Mouse (Mus musculus) heart, embryonic 15.5 days (tissue): ENCODE measurements around the gene Qpctl. TPM values are rescaled to one million over a fixed set of nuclear protein-coding genes. Genes with fewer than 3 reads are reported as not detected.
"Not testable (repeated sequence)": the region's sequence is repeated elsewhere in the genome, so short reads cannot be mapped to it uniquely, and the experiment has no call there.

Experiments used
- ATAC-seq: fragments of 200-750 bp; cut with Nextera tagmentation; replicated peaks from 2 replicates; pipeline ENCODE4 v1.8.0; 2017; ENCODE audit warnings: low read depth, moderate TSS enrichment; ENCODE audit not compliant: insufficient number of reproducible peaks, insufficient read depth, low FRiP score
- H3K27ac ChIP-seq: fragments of 300-500 bp; sonication (generic); 2 replicates; pipeline ENCODE4 v1.5.1; 2015; ENCODE audit warnings: mild to moderate bottlenecking, inconsistent platforms
- H3K27me3 ChIP-seq: fragments of 300-500 bp; sonication (generic); 2 replicates; pipeline ENCODE4 v1.6.1; 2015; ENCODE audit warnings: inconsistent platforms
- H3K36me3 ChIP-seq: fragments of 300-500 bp; sonication (generic); 2 replicates; pipeline ENCODE4 v1.6.1; 2015; ENCODE audit warnings: mild to moderate bottlenecking, inconsistent platforms
- H3K4me1 ChIP-seq: fragments of 300-500 bp; sonication (generic); replicated peaks from 2 replicates; pipeline ENCODE4 v1.6.1; 2015; ENCODE audit warnings: inconsistent platforms
- H3K4me2 ChIP-seq: fragments of 300-500 bp; sonication (generic); 2 replicates; pipeline ENCODE4 v1.6.1; 2015; ENCODE audit warnings: inconsistent platforms, mild to moderate bottlenecking, moderate library complexity
- H3K4me3 ChIP-seq: fragments of 300-500 bp; sonication (generic); 2 replicates; pipeline ENCODE4 v1.5.1; 2015; ENCODE audit warnings: mild to moderate bottlenecking, inconsistent platforms
- H3K9ac ChIP-seq: fragments of 300-500 bp; sonication (generic); 2 replicates; pipeline ENCODE4 v1.6.1; 2015; ENCODE audit warnings: mild to moderate bottlenecking, inconsistent platforms
- H3K9me3 ChIP-seq: fragments of 300-500 bp; sonication (generic); replicated peaks from 2 replicates; pipeline ENCODE4 v1.6.1; 2016; ENCODE audit warnings: inconsistent platforms
- WGBS: fragments of 180-500 bp; shearing (Covaris S2); methylation state at CpG from one replicate; pipeline ENCODE4 v1.1.7; 2015; ENCODE audit warnings: mixed read lengths; 5-methylcytosine and 5-hydroxymethylcytosine counted together
- polyA plus RNA-seq: library from polyadenylated mRNA; unstranded; fragments of >200 nt; fragmentation: Nextera tagmentation; extraction: Ambion mirVana; gene quantifications from 2 replicates; pipeline ENCODE4 v1.2.1, GENCODE M21; 2015

Qpctl gene
- polyA plus RNA-seq, 1 experiment from 2014 or later: 8.8 TPM

DNA sequence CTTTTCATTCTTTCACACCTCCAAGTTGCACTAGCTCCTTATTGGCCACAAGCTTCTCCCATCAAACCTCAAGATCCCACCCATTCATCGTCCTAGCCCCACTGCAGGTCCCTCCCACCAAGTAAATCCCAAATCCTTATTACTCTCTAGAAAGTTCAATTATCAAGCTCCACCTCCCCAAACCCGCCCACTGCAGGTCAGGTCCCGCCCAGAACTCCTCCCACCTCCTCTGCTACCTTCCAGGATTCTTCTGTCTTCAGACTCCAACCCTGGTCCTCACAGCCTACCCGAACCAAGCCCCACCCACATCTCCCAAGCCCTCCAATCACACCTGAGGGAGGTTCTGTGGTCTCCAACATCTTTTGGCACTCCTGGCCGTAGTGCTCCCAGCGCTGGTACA, 15.1 kb upstream of the Qpctl start:
- 8% methylated on average over 6 of the region's 6 CpGs for WGBS
- peak overlapping the region; percentile 89; the same call in 1 of the 2 replicates for H3K27ac ChIP-seq
- no peaks in the 10 kb centered on the region for H3K9me3 ChIP-seq
- peak overlapping the region; percentile 47 for H3K4me3 ChIP-seq
- peaks cover 52% of the 10 kb centered on the region for H3K4me1 ChIP-seq
- no peak for ATAC-seq
- peak overlapping the region; percentile 42 for H3K9ac ChIP-seq
- H3K27me3 ChIP-seq: peaks cover 10% of the 10 kb centered on the region
- H3K4me2 ChIP-seq: peak overlapping the region; percentile 65
- H3K36me3 ChIP-seq: peaks cover 9% of the 10 kb centered on the region; the same call in 1 of the 2 replicates

- Histone ChIP-seq H3K27ac (no peak overlapping the region), H3K4me2 (peak overlapping the region; percentile 65), H3K4me1 (peaks cover 50% of the 10 kb centered on the region), H3K4me3 (peak overlapping the region; percentile 47; the same call in 1 of the 2 replicates), H3K9ac (no peak overlapping the region), H3K36me3 (peaks cover 9% of the 10 kb centered on the region; the same call in 1 of the 2 replicates), H3K27me3 (peaks cover 12% of the 10 kb centered on the region), H3K9me3 (no peaks in the 10 kb centered on the region)
- ATAC-seq: no peak
- 36% methylated on average over 12 of the region's 12 CpGs for WGBS
Measured at GRCm38 (mm10) chr7:19163752-19164151, 14.7 kb upstream of the Qpctl start.

- Histone ChIP-seq H3K4me1 (peaks cover 44% of the 10 kb centered on the region), H3K9ac (no peak overlapping the region), H3K4me3 (no peak overlapping the region), H3K36me3 (peaks cover 9% of the 10 kb centered on the region; the same call in 1 of the 2 replicates), H3K27me3 (peaks cover 17% of the 10 kb centered on the region), H3K4me2 (no peak overlapping the region), H3K27ac (no peak overlapping the region), H3K9me3 (no peaks in the 10 kb centered on the region)
- ATAC-seq: no peak
- 79% methylated on average over 7 of the region's 7 CpGs for WGBS
Measured at GRCm38 (mm10) chr7:19162928-19163327, 13.8 kb upstream of the Qpctl start.

- Histone ChIP-seq H3K9ac (peak overlapping the region; percentile 35; the same call in 1 of the 2 replicates), H3K4me3 (peak overlapping the region; percentile 34), H3K36me3 (peaks cover 13% of the 10 kb centered on the region; the same call in 1 of the 2 replicates), H3K27ac (no peak overlapping the region), H3K4me1 (peaks cover 43% of the 10 kb centered on the region), H3K9me3 (no peaks in the 10 kb centered on the region), H3K27me3 (peaks cover 17% of the 10 kb centered on the region), H3K4me2 (peak overlapping the region; percentile 70)
- WGBS: 2% methylated on average over 20 of the region's 20 CpGs
- no peak for ATAC-seq
Measured at GRCm38 (mm10) chr7:19160115-19160514, 11.0 kb upstream of the Qpctl start.

GRCm38 (mm10) chr7:19159411-19159810, 10.3 kb upstream of the Qpctl start:
- Histone ChIP-seq H3K4me2 (no peak overlapping the region), H3K4me1 (peaks cover 36% of the 10 kb centered on the region), H3K27me3 (peaks cover 14% of the 10 kb centered on the region), H3K9ac (0 out of 2 replicates have a peak overlapping the region, but pooled peaks have one; percentile 35), H3K4me3 (no peak overlapping the region), H3K27ac (no peak overlapping the region), H3K36me3 (peaks cover 13% of the 10 kb centered on the region; the same call in 1 of the 2 replicates), H3K9me3 (no peaks in the 10 kb centered on the region)
- ATAC-seq: no peak
- 18% methylated on average over 18 of the region's 18 CpGs for WGBS

GRCm38 (mm10) chr7:19158601-19159000, 9.5 kb upstream of the Qpctl start:
- peaks cover 14% of the 10 kb centered on the region for H3K27me3 ChIP-seq
- peaks cover 20% of the 10 kb centered on the region; the same call in 1 of the 2 replicates for H3K36me3 ChIP-seq
- 69% methylated on average over 11 of the region's 11 CpGs for WGBS
- no peak overlapping the region for H3K9ac ChIP-seq
- ATAC-seq: no peak
- no peaks in the 10 kb centered on the region for H3K9me3 ChIP-seq
- H3K27ac ChIP-seq: no peak overlapping the region
- no peak overlapping the region for H3K4me2 ChIP-seq
- H3K4me1 ChIP-seq: peaks cover 28% of the 10 kb centered on the region
- H3K4me3 ChIP-seq: no peak overlapping the region

- peak overlapping the region; percentile 56 for H3K4me2 ChIP-seq
- H3K27me3 ChIP-seq: peaks cover 14% of the 10 kb centered on the region
- H3K9ac ChIP-seq: peak overlapping the region; percentile 52; the same call in 1 of the 2 replicates
- peaks cover 24% of the 10 kb centered on the region for H3K4me1 ChIP-seq
- peak; percentile 73 for ATAC-seq
- H3K4me3 ChIP-seq: no peak overlapping the region; the same call in 1 of the 2 replicates
- H3K36me3 ChIP-seq: peaks cover 29% of the 10 kb centered on the region
- WGBS: 5% methylated on average over 30 of the region's 30 CpGs
- no peaks in the 10 kb centered on the region for H3K9me3 ChIP-seq
- H3K27ac ChIP-seq: peak overlapping the region; percentile 57
Measured at GRCm38 (mm10) chr7:19157160-19157800, 8.2 kb upstream of the Qpctl start.

DNA sequence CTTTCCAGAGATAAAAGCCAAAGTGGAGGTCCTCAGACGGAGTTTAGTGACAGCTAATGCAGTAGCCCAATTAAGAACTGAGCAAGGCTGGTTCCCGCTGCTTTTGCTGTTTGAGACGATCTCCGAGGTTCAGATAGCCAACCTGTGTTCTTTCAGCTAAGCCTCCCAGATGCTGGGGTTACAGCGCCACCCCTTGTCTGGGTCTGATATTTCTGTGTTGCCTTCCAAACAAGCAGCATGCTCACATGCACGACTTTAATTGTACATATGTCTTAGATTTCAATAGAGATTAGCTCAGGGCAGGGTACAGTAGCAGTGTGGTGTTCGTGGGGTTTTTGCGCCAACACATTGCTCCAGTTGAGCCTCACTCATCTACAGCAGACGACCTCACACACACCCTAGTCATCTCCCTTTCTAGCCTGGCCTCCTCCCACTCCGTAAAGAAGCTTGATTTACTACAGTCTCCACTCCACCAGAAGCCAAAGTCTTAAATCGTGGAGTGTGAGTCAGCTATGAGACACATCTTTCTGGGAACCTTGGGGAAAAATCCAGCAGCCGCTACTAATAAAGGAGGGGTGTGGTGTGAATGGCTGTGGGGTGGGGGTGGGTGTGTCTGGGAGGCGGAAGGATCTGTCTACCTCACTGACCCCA, 6.9 kb upstream of the Qpctl start:
- H3K9me3 ChIP-seq: no peaks in the 10 kb centered on the region
- peaks cover 14% of the 10 kb centered on the region for H3K27me3 ChIP-seq
- H3K4me2 ChIP-seq: no peak overlapping the region
- no peak overlapping the region for H3K27ac ChIP-seq
- peaks cover 33% of the 10 kb centered on the region for H3K36me3 ChIP-seq
- H3K4me3 ChIP-seq: no peak overlapping the region
- H3K4me1 ChIP-seq: peaks cover 27% of the 10 kb centered on the region
- no peak overlapping the region for H3K9ac ChIP-seq
- WGBS: 53% methylated on average over 13 of the region's 13 CpGs
- ATAC-seq: no peak

GRCm38 (mm10) chr7:19154796-19155195, 5.7 kb upstream of the Qpctl start:
- H3K36me3 ChIP-seq: peaks cover 33% of the 10 kb centered on the region
- H3K27ac ChIP-seq: no peak overlapping the region
- H3K9me3 ChIP-seq: no peaks in the 10 kb centered on the region
- H3K4me2 ChIP-seq: no peak overlapping the region
- peaks cover 24% of the 10 kb centered on the region for H3K4me1 ChIP-seq
- no peak overlapping the region for H3K9ac ChIP-seq
- no peak overlapping the region for H3K4me3 ChIP-seq
- peaks cover 13% of the 10 kb centered on the region for H3K27me3 ChIP-seq
- no peak for ATAC-seq
- 77% methylated on average over 8 of the region's 8 CpGs for WGBS

GRCm38 (mm10) chr7:19151121-19151520, 2.0 kb upstream of the Qpctl start:
- not testable (repeated sequence) for H3K9ac ChIP-seq, ATAC-seq, H3K27me3 ChIP-seq, H3K4me2 ChIP-seq, H3K27ac ChIP-seq, H3K9me3 ChIP-seq, H3K4me3 ChIP-seq
- Histone ChIP-seq H3K36me3 (peaks cover 29% of the 10 kb centered on the region), H3K4me1 (peaks cover 19% of the 10 kb centered on the region)
- 85% methylated on average over 10 of the region's 10 CpGs for WGBS

GRCm38 (mm10) chr7:19149626-19150025, 535 bp upstream of the Qpctl start, which contains the start of gene Snrpd2:
TSS of gene Snrpd2 (plus strand) at chr7:19149722.
- Histone ChIP-seq H3K4me3 (peak within 1 kb of the TSS; percentile 68), H3K27me3 (no peaks in the 10 kb centered on the region), H3K27ac (peak within 1 kb of the TSS; percentile 78), H3K4me1 (peaks cover 19% of the 10 kb centered on the region), H3K9ac (peak within 1 kb of the TSS; percentile 74), H3K36me3 (peaks cover 29% of the 10 kb centered on the region), H3K9me3 (no peaks in the 10 kb centered on the region), H3K4me2 (peak within 1 kb of the TSS; percentile 90)
- under 1% methylated on average over 24 of the region's 24 CpGs for WGBS
- ATAC-seq: peak; percentile 90
